Comparison of ENCODE assay signal across 9 mouse cellular contexts in genomic region chr4:155398222-155398540, GRCm38 (mm10). TPM values are rescaled to one million over a fixed set of nuclear protein-coding genes. Genes with fewer than 3 reads are reported as not detected.
DNase-seq lines count a peak whose midpoint lies in the region; ATAC-seq and TF ChIP-seq lines count a peak whose summit lies in the region.
"Had no signal": no experiment of that assay in that cellular context is flagged by ENCODE, and none has a peak within 500 bp of the region (broad histone marks: within the 10 kb centered on the region; RNA-seq: fewer than 3 reads in every experiment).

No protein-coding gene starts in this region.

- TF ChIP-seq CTCF in gastrocnemius, adult 2 months (IDR thresholded peaks at IDR 0.05), result no peak
- TF ChIP-seq CTCF in CH12.LX (conservative IDR thresholded peaks at IDR 0.05 in 1 of 2, IDR thresholded peaks at IDR 0.05 in 1 of 2; ENCODE audit: low read depth in 2 of 2, low read length in 2 of 2), result no peak

- ATAC-seq in forebrain, embryonic 16.5 days, result no peak
- no peak for ATAC-seq in liver, embryonic 16.5 days (ENCODE audit: low read depth)

- TF ChIP-seq RAD21 in CH12.LX (IDR thresholded peaks at IDR 0.05; ENCODE audit: low read depth, low read length), result no peak

- H3K4me3 ChIP-seq in gastrocnemius, adult 2 months, result peak overlapping the region; percentile 65
- H3K4me3 ChIP-seq in CH12.LX (replicated peaks in 1 of 3; ENCODE audit: low read depth in 2 of 3, low read length in 2 of 3, poor library complexity in 1 of 3), result no peak overlapping the region
- H3K4me3 ChIP-seq in forebrain, embryonic 16.5 days (replicated peaks; ENCODE audit: low read length), result peak overlapping the region; percentile 50
- no peak overlapping the region for H3K4me3 ChIP-seq in liver, embryonic 16.5 days (ENCODE audit: low read depth, low read length)

- WGBS in forebrain, embryonic 16.5 days, result 5% methylated on average over 9 of the region's 9 CpGs
- 3% methylated on average over 9 of the region's 9 CpGs for WGBS in liver, embryonic 16.5 days (ENCODE audit: insufficient replicate concordance)

- no peak for TF ChIP-seq POLR2A in CH12.LX (IDR thresholded peaks at IDR 0.05; ENCODE audit: low read depth, low read length)

- no peaks in the 10 kb centered on the region for H3K36me3 ChIP-seq in CH12.LX (replicated peaks in 1 of 2; ENCODE audit: control insufficient read depth in 1 of 2, insufficient read depth in 1 of 2, low read length in 1 of 2)
- no peaks in the 10 kb centered on the region for H3K36me3 ChIP-seq in forebrain, embryonic 16.5 days (ENCODE audit: control insufficient read depth, insufficient read depth)
- H3K36me3 ChIP-seq in liver, embryonic 16.5 days (ENCODE audit: control insufficient read depth, insufficient read depth), result no peaks in the 10 kb centered on the region

- dilution Hi-C loops in CH12.LX (cut with MboI; ENCODE audit: extremely low pct_ligation_motif_present, extremely low pct_unique_long_range_greater_than_20kb, low sequenced_read_pairs), result no loop called here

- no peak overlapping the region for H3K27ac ChIP-seq in gastrocnemius, adult 2 months
- no peak overlapping the region for H3K27ac ChIP-seq in CH12.LX (ENCODE audit: insufficient read depth, low read depth)
- H3K27ac ChIP-seq in forebrain, embryonic 16.5 days (ENCODE audit: low read length), result no peak overlapping the region
- H3K27ac ChIP-seq in liver, embryonic 16.5 days (ENCODE audit: low read length), result no peak overlapping the region
- H3K27ac ChIP-seq: macrophage had no signal

- H3K4me2 ChIP-seq in CH12.LX (ENCODE audit: insufficient read depth, low read depth, poor library complexity, severe bottlenecking), result peak overlapping the region; percentile 81; the same call in 1 of the 2 replicates
- peak overlapping the region; percentile 79 for H3K4me2 ChIP-seq in forebrain, embryonic 16.5 days (ENCODE audit: low read length)
- H3K4me2 ChIP-seq in liver, embryonic 16.5 days (ENCODE audit: low read depth, low read length), result peak overlapping the region; percentile 63

- no peak for TF ChIP-seq EP300 in CH12.LX (IDR thresholded peaks at IDR 0.05; ENCODE audit: low read length)

- no peaks in the 10 kb centered on the region for H3K79me2 ChIP-seq in CH12.LX (replicated peaks; ENCODE audit: control insufficient read depth, extremely low read depth, insufficient read depth, poor library complexity, severe bottlenecking)

- H3K27me3 ChIP-seq in CH12.LX (replicated peaks), result peaks cover 85% of the 10 kb centered on the region
- H3K27me3 ChIP-seq in forebrain, embryonic 16.5 days (replicated peaks; ENCODE audit: control insufficient read depth, insufficient read depth, low read length), result peaks cover 28% of the 10 kb centered on the region
- peaks cover 22% of the 10 kb centered on the region for H3K27me3 ChIP-seq in liver, embryonic 16.5 days (ENCODE audit: control insufficient read depth, insufficient read depth, low read depth, low read length)

- H3K9me3 ChIP-seq in CH12.LX (replicated peaks; ENCODE audit: low read length), result peaks cover 8% of the 10 kb centered on the region
- no peaks in the 10 kb centered on the region for H3K9me3 ChIP-seq in forebrain, embryonic 16.5 days (ENCODE audit: control insufficient read depth, low read length)
- H3K9me3 ChIP-seq in liver, embryonic 16.5 days (replicated peaks; ENCODE audit: control insufficient read depth, low read length), result no peaks in the 10 kb centered on the region

- in situ Hi-C loops in CH12.LX (cut with MboI; ENCODE audit: low pct_ligation_motif_present, low pct_unique_long_range_greater_than_20kb, low sequenced_read_pairs), result no loop called here

- H3K9ac ChIP-seq in CH12.LX (ENCODE audit: insufficient read depth, low read depth), result no peak overlapping the region
- peak overlapping the region; percentile 13; the same call in 1 of the 2 replicates for H3K9ac ChIP-seq in forebrain, embryonic 16.5 days (replicated peaks; ENCODE audit: low read depth, low read length)
- no peak overlapping the region for H3K9ac ChIP-seq in liver, embryonic 16.5 days (ENCODE audit: low read depth, low read length)

- DNase-seq in gastrocnemius, adult 2 months, result no peak
- no peak for DNase-seq in gastrocnemius, adult 8-10 months (ENCODE audit: low spot score in 2 of 2)
- DNase-seq in CH12.LX (ENCODE audit: extremely low read depth), result no peak
- no peak for DNase-seq in frontal cortex, adult 2 months (ENCODE audit: extremely low spot score in 1 of 2, low spot score in 1 of 2)
- no peak for DNase-seq in gastrocnemius, postnatal 25 days
- no peak for DNase-seq in left cerebral cortex, adult 8-10 months (ENCODE audit: low spot score in 2 of 2)

- H3K4me1 ChIP-seq in CH12.LX (ENCODE audit: control insufficient read depth in 1 of 2, insufficient read depth in 2 of 2), result peaks cover 0 to 3% of the 10 kb centered on the region in 2 experiments; a peak in 1 of 4 replicates
- H3K4me1 ChIP-seq in forebrain, embryonic 16.5 days (replicated peaks; ENCODE audit: control insufficient read depth, insufficient read depth, low read length), result peaks cover 9% of the 10 kb centered on the region
- H3K4me1 ChIP-seq in liver, embryonic 16.5 days (ENCODE audit: control insufficient read depth, low read depth, low read length), result no peaks in the 10 kb centered on the region

- intact Hi-C loops in gastrocnemius, adult 2 months (cut with DNase I), result no loop called here

TF ChIP-seq in CH12.LX, 34 proteins besides CTCF, POLR2A, EP300 and RAD21:
- TF ChIP-seq RCOR1 (conservative IDR thresholded peaks at IDR 0.05; ENCODE audit: low read depth, low read length), result no peak
- TF ChIP-seq ETS1 (conservative IDR thresholded peaks at IDR 0.05; ENCODE audit: low read depth, low read length), result no peak
- no peak for TF ChIP-seq ZC3H11A (IDR thresholded peaks at IDR 0.05; ENCODE audit: low read depth, low read length)
- no peak for TF ChIP-seq MYC (IDR thresholded peaks at IDR 0.05; ENCODE audit: low read depth, low read length)
- no peak for TF ChIP-seq PAX5 (IDR thresholded peaks at IDR 0.05; ENCODE audit: low read length)
- no peak for TF ChIP-seq SMC3 (IDR thresholded peaks at IDR 0.05; ENCODE audit: low read depth, low read length)
- no peak for TF ChIP-seq ZKSCAN1 (IDR thresholded peaks at IDR 0.05; ENCODE audit: borderline replicate concordance, low read depth, low read length)
- TF ChIP-seq HCFC1 (IDR thresholded peaks at IDR 0.05; ENCODE audit: low read depth, low read length), result no peak
- TF ChIP-seq MAFK (IDR thresholded peaks at IDR 0.05; ENCODE audit: insufficient replicate concordance, low read length), result no peak
- TF ChIP-seq NRF1 (IDR thresholded peaks at IDR 0.05; ENCODE audit: low read depth, low read length), result no peak
- no peak for TF ChIP-seq CHD1 (IDR thresholded peaks at IDR 0.05; ENCODE audit: low read depth, low read length)
- no peak for TF ChIP-seq ELF1 (IDR thresholded peaks at IDR 0.05; ENCODE audit: low read depth, low read length)
- no peak for TF ChIP-seq MAX (IDR thresholded peaks at IDR 0.05; ENCODE audit: low read length)
- no peak for TF ChIP-seq MEF2A (IDR thresholded peaks at IDR 0.05; ENCODE audit: borderline replicate concordance, low read depth, low read length)
- no peak for TF ChIP-seq TCF12 (IDR thresholded peaks at IDR 0.05; ENCODE audit: low read depth, low read length)

RNA-seq across cellular contexts. Expression of gene Gabrd, which starts 0.3 kb away (rescaled TPM):
- total RNA-seq in gastrocnemius, adult 2 months (2021), result under 1 TPM; 0.20 TPM
- total RNA-seq in gastrocnemius, adult 8-10 months (2022), result under 1 TPM; 0.67 to 0.92 (median 0.76) TPM
- 0.08 and 0.13 TPM in 2 replicates for total RNA-seq in CH12.LX (2012; rRNA removed)
- not detected in 2 replicates for total RNA-seq in CH12.LX (2014; rRNA removed)
- not detected in 2 replicates for polyA plus RNA-seq in CH12.LX (2012; ENCODE audit: insufficient read length, low read depth)
- 2.2 and 3.2 TPM in 2 replicates for polyA plus RNA-seq in forebrain, embryonic 16.5 days (2015; fragmentation: Nextera tagmentation; extraction: Ambion mirVana)
- polyA plus RNA-seq in liver, embryonic 16.5 days (2015; fragmentation: Nextera tagmentation; extraction: Ambion mirVana), result 0.09 TPM in 1 of 2 replicates, not detected in the other
- 88.9 and 107 TPM in 2 replicates for polyA plus RNA-seq in frontal cortex, adult 2 months (2012; rRNA removed)
- 1 to 10 TPM in 1 of 2 experiments, under 1 TPM in 1; 0.56 to 1.3 TPM for total RNA-seq in gastrocnemius, postnatal 25 days (2021)
- total RNA-seq in left cerebral cortex, adult 8-10 months (2022), result 10 to 100 TPM; 75.3 to 88.7 (median 81.9) TPM

RNA-seq across cellular contexts. Expression of gene Cfap74, which starts 10.8 kb away (rescaled TPM):
- total RNA-seq in gastrocnemius, adult 2 months (2021), result 1 to 10 TPM in 1 of 2 experiments, under 1 TPM in 1; 0.23 to 1.0 TPM
- under 1 TPM; 0.22 to 0.47 (median 0.39) TPM for total RNA-seq in gastrocnemius, adult 8-10 months (2022)
- total RNA-seq in CH12.LX (2012; rRNA removed) (8.5 and 8.6 TPM in 2 replicates), CH12.LX (2014; rRNA removed) (4.7 and 5.2 TPM in 2 replicates)
- 4.7 and 6.2 TPM in 2 replicates for polyA plus RNA-seq in CH12.LX (2012; ENCODE audit: insufficient read length, low read depth)
- 4.2 and 4.9 TPM in 2 replicates for polyA plus RNA-seq in forebrain, embryonic 16.5 days (2015; fragmentation: Nextera tagmentation; extraction: Ambion mirVana)
- polyA plus RNA-seq in liver, embryonic 16.5 days (2015; fragmentation: Nextera tagmentation; extraction: Ambion mirVana), result 0.11 and 0.12 TPM in 2 replicates
- 18.6 and 20.5 TPM in 2 replicates for polyA plus RNA-seq in frontal cortex, adult 2 months (2012; rRNA removed)
- under 1 TPM; 0.77 to 0.94 TPM for total RNA-seq in gastrocnemius, postnatal 25 days (2021)
- 10 to 100 TPM; 13.3 to 18.2 (median 15.7) TPM for total RNA-seq in left cerebral cortex, adult 8-10 months (2022)

RNA-seq across cellular contexts. Expression of gene Prkcz, which starts 37.0 kb away (rescaled TPM):
- 1 to 10 TPM; 1.1 to 2.1 TPM for total RNA-seq in gastrocnemius, adult 2 months (2021)
- 1 to 10 TPM; 1.8 to 2.9 (median 2.4) TPM for total RNA-seq in gastrocnemius, adult 8-10 months (2022)
- 8.4 and 11.8 TPM in 2 replicates for total RNA-seq in CH12.LX (2012; rRNA removed)
- 0.16 TPM in 1 of 2 replicates, not detected in the other for total RNA-seq in CH12.LX (2014; rRNA removed)
- 1.6 and 2.5 TPM in 2 replicates for polyA plus RNA-seq in CH12.LX (2012; ENCODE audit: insufficient read length, low read depth)
- 68.9 and 86.5 TPM in 2 replicates for polyA plus RNA-seq in forebrain, embryonic 16.5 days (2015; fragmentation: Nextera tagmentation; extraction: Ambion mirVana)
- polyA plus RNA-seq in liver, embryonic 16.5 days (2015; fragmentation: Nextera tagmentation; extraction: Ambion mirVana), result 2.5 and 2.7 TPM in 2 replicates
- 217 and 235 TPM in 2 replicates for polyA plus RNA-seq in frontal cortex, adult 2 months (2012; rRNA removed)
- 1 to 10 TPM; 1.5 to 3.8 TPM for total RNA-seq in gastrocnemius, postnatal 25 days (2021)
- 100 to 1,000 TPM; 199 to 230 (median 214) TPM for total RNA-seq in left cerebral cortex, adult 8-10 months (2022)
- polyA plus RNA-seq: macrophage had no signal

Comparison
In these comparisons a context has a peak if more than half of its experiments do, and no peak if none do; other contexts are left out.
1. H3K4me3 ChIP-seq: peak in gastrocnemius, adult 2 months (single experiment) and forebrain, embryonic 16.5 days (single experiment); none in CH12.LX (0 of 3) and liver, embryonic 16.5 days (single experiment).
2. RNA of gene Gabrd, which starts 0.3 kb away (total RNA-seq): 75.3 to 88.7 TPM in left cerebral cortex, adult 8-10 months; 0.56 to 1.3 TPM in gastrocnemius, postnatal 25 days, 0.67 to 0.92 TPM in gastrocnemius, adult 8-10 months, 0.20 TPM in gastrocnemius, adult 2 months and 0.08 to 0.13 TPM in CH12.LX; every median in the first group is over 10 times any median in the second.
3. RNA of gene Prkcz, which starts 37.0 kb away (total RNA-seq): 199 to 230 TPM in left cerebral cortex, adult 8-10 months; 0.16 to 11.8 TPM in CH12.LX, 1.5 to 3.8 TPM in gastrocnemius, postnatal 25 days, 1.8 to 2.9 TPM in gastrocnemius, adult 8-10 months and 1.1 to 2.1 TPM in gastrocnemius, adult 2 months; every median in the first group is over 10 times any median in the second.
4. Peak in every context shown above with its lines, with median percentiles within 50 percentile points of each other: H3K4me2 ChIP-seq.